9 mouse cellular contexts compared by ENCODE assay signal in the genomic region with DNA sequence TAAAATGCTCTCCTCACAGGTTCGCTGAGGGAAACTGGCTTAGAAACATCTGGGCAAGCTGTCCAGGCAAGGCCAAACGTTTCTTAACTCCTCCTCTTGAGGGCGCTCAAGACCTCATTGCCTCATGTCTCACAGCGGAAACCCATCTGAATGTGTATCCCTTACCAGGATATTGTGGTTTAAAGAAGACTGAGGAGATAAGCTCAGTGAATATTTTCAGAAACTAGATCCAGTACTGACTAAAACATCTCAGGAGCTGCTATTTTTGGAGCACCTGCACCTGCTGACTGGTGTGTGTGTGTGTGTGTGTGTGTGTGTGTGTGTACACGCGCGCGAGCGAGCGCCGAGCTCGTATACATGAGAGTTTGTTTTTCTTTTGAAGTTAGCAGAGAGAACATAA. TPM values are rescaled to one million over a fixed set of nuclear protein-coding genes. Genes with fewer than 3 reads are reported as not detected.
DNase-seq lines count a peak whose midpoint lies in the region; ATAC-seq and TF ChIP-seq lines count a peak whose summit lies in the region.
"Had no signal": no experiment of that assay in that cellular context is flagged by ENCODE, and none has a peak within 500 bp of the region (broad histone marks: within the 10 kb centered on the region; RNA-seq: fewer than 3 reads in every experiment).

No protein-coding gene starts in this region.

- no peaks in the 10 kb centered on the region for H3K79me2 ChIP-seq in CH12.LX (replicated peaks; ENCODE audit: control insufficient read depth, extremely low read depth, insufficient read depth, poor library complexity, severe bottlenecking)

- ATAC-seq in forebrain, embryonic 15.5 days (replicated peaks), result no peak

- no peak overlapping the region for H3K9ac ChIP-seq in CH12.LX (ENCODE audit: insufficient read depth, low read depth)
- no peak overlapping the region for H3K9ac ChIP-seq in forebrain, embryonic 15.5 days (replicated peaks)
- H3K9ac ChIP-seq: neural tube, embryonic 13.5 days had no signal

- in situ Hi-C loops in CH12.LX (cut with MboI; ENCODE audit: low pct_ligation_motif_present, low pct_unique_long_range_greater_than_20kb, low sequenced_read_pairs), result no loop called here

- no peaks in the 10 kb centered on the region for H3K27me3 ChIP-seq in CH12.LX (replicated peaks)
- no peaks in the 10 kb centered on the region for H3K27me3 ChIP-seq in forebrain, embryonic 15.5 days
- H3K27me3 ChIP-seq: neural tube, embryonic 13.5 days had no signal

- H3K36me3 ChIP-seq in CH12.LX (replicated peaks in 1 of 2; ENCODE audit: control insufficient read depth in 1 of 2, insufficient read depth in 1 of 2, low read length in 1 of 2), result peaks cover 0 to 26% of the 10 kb centered on the region in 2 experiments
- no peaks in the 10 kb centered on the region for H3K36me3 ChIP-seq in forebrain, embryonic 15.5 days
- H3K36me3 ChIP-seq: neural tube, embryonic 13.5 days had no signal

- no peak overlapping the region for H3K27ac ChIP-seq in gastrocnemius, adult 2 months
- no peak overlapping the region for H3K27ac ChIP-seq in CH12.LX (ENCODE audit: insufficient read depth, low read depth)
- no peak overlapping the region for H3K27ac ChIP-seq in forebrain, embryonic 15.5 days (replicated peaks)
- H3K27ac ChIP-seq: neural tube, embryonic 13.5 days had no signal

- intact Hi-C loops in gastrocnemius, adult 2 months (cut with DNase I), result no loop called here

- peak; percentile 30 for DNase-seq in gastrocnemius, adult 2 months
- DNase-seq in gastrocnemius, postnatal 25 days, result no peak
- DNase-seq in CH12.LX (ENCODE audit: extremely low read depth), result no peak
- DNase-seq in c-Kit-positive CD71-positive TER-119-positive erythroid progenitor cells, embryonic 14.5 days (ENCODE audit: low spot score), result peak; percentile 38
- peak; percentile 54 for DNase-seq in lung, postnatal 10 days
- DNase-seq in thymus, postnatal 25 days, result peak; percentile 79
- no peak for DNase-seq in left cerebral cortex, adult 8-10 months (ENCODE audit: low spot score in 2 of 2)

- TF ChIP-seq CTCF in gastrocnemius, adult 2 months (IDR thresholded peaks at IDR 0.05), result peak; percentile 57
- TF ChIP-seq CTCF in CH12.LX (conservative IDR thresholded peaks at IDR 0.05 in 1 of 2, IDR thresholded peaks at IDR 0.05 in 1 of 2; ENCODE audit: low read depth in 2 of 2, low read length in 2 of 2), result peak in 1 of 2 experiments; percentile 49; a peak in 2 of 4 replicates

- TF ChIP-seq POLR2A in CH12.LX (IDR thresholded peaks at IDR 0.05; ENCODE audit: low read depth, low read length), result no peak

- H3K4me3 ChIP-seq in gastrocnemius, adult 2 months, result no peak overlapping the region
- no peak overlapping the region for H3K4me3 ChIP-seq in CH12.LX (replicated peaks in 1 of 3; ENCODE audit: low read depth in 2 of 3, low read length in 2 of 3, poor library complexity in 1 of 3)
- H3K4me3 ChIP-seq in forebrain, embryonic 15.5 days, result no peak overlapping the region
- H3K4me3 ChIP-seq: neural tube, embryonic 13.5 days had no signal

- 85% methylated on average over 12 of the region's 12 CpGs for WGBS in forebrain, embryonic 15.5 days

- H3K4me1 ChIP-seq in CH12.LX (ENCODE audit: control insufficient read depth in 1 of 2, insufficient read depth in 2 of 2), result peaks cover 7 to 47% of the 10 kb centered on the region in 2 experiments; a peak in 3 of 4 replicates
- H3K4me1 ChIP-seq in forebrain, embryonic 15.5 days, result peaks cover 9% of the 10 kb centered on the region; the same call in 1 of the 2 replicates

- no peaks in the 10 kb centered on the region for H3K9me3 ChIP-seq in CH12.LX (replicated peaks; ENCODE audit: low read length)
- no peaks in the 10 kb centered on the region for H3K9me3 ChIP-seq in forebrain, embryonic 15.5 days
- H3K9me3 ChIP-seq: neural tube, embryonic 13.5 days had no signal

- no peak overlapping the region for H3K4me2 ChIP-seq in CH12.LX (ENCODE audit: insufficient read depth, low read depth, poor library complexity, severe bottlenecking)
- no peak overlapping the region for H3K4me2 ChIP-seq in forebrain, embryonic 15.5 days (replicated peaks)
- H3K4me2 ChIP-seq: neural tube, embryonic 13.5 days had no signal

- TF ChIP-seq RAD21 in CH12.LX (IDR thresholded peaks at IDR 0.05; ENCODE audit: low read depth, low read length), result peak; percentile 37

- dilution Hi-C loops in CH12.LX (cut with MboI; ENCODE audit: extremely low pct_ligation_motif_present, extremely low pct_unique_long_range_greater_than_20kb, low sequenced_read_pairs), result no loop called here

- no peak for TF ChIP-seq EP300 in CH12.LX (IDR thresholded peaks at IDR 0.05; ENCODE audit: low read length)

TF ChIP-seq in CH12.LX, 34 proteins besides CTCF, POLR2A, EP300 and RAD21:
- TF ChIP-seq SMC3 (IDR thresholded peaks at IDR 0.05; ENCODE audit: low read depth, low read length), result peak; percentile 23; the same call in 1 of the 2 replicates
- TF ChIP-seq POLR2AphosphoS2 (IDR thresholded peaks at IDR 0.05; ENCODE audit: low read depth, low read length), result no peak
- TF ChIP-seq MAZ (IDR thresholded peaks at IDR 0.05; ENCODE audit: low read depth, low read length), result no peak
- TF ChIP-seq ZC3H11A (IDR thresholded peaks at IDR 0.05; ENCODE audit: low read depth, low read length), result no peak
- TF ChIP-seq HCFC1 (IDR thresholded peaks at IDR 0.05; ENCODE audit: low read depth, low read length), result no peak
- no peak for TF ChIP-seq MAFK (IDR thresholded peaks at IDR 0.05; ENCODE audit: insufficient replicate concordance, low read length)

RNA-seq across cellular contexts. Expression of gene Phlpp1, which starts 19.7 kb away (rescaled TPM):
- 1 to 10 TPM; 8.1 to 9.0 TPM for total RNA-seq in gastrocnemius, adult 2 months (2021)
- total RNA-seq in gastrocnemius, postnatal 25 days (2021), result 1 to 10 TPM; 5.4 to 5.7 TPM
- total RNA-seq in CH12.LX (2012; rRNA removed) (15.3 and 20.9 TPM in 2 replicates), CH12.LX (2014; rRNA removed) (12.6 and 14.8 TPM in 2 replicates)
- 37.2 and 38.4 TPM in 2 replicates for polyA plus RNA-seq in CH12.LX (2012; ENCODE audit: insufficient read length, low read depth)
- 8.0 and 8.2 TPM in 2 replicates for polyA plus RNA-seq in forebrain, embryonic 15.5 days (2015; fragmentation: Nextera tagmentation; extraction: Ambion mirVana)
- total RNA-seq in left cerebral cortex, adult 8-10 months (2022), result 10 to 100 TPM; 69.4 to 81.7 (median 75.3) TPM

Comparison
In these comparisons a context has a peak if more than half of its experiments do, and no peak if none do; other contexts are left out.
1. DNase-seq: peak in gastrocnemius, adult 2 months (single experiment), c-Kit-positive CD71-positive TER-119-positive erythroid progenitor cells, embryonic 14.5 days (single experiment), lung, postnatal 10 days (single experiment) and thymus, postnatal 25 days (single experiment); none in gastrocnemius, postnatal 25 days (single experiment), CH12.LX (single experiment) and left cerebral cortex, adult 8-10 months (0 of 2).